Mouse (Mus musculus) T-cell, adult 2 months (primary cell): ENCODE results near the gene Cdh23.

Source experiments
- DNase-seq: peaks from one replicate; pipeline ENCODE4 v3.0.0; 2022; ENCODE audit warnings: low spot score

Cdh23 gene

DNA sequence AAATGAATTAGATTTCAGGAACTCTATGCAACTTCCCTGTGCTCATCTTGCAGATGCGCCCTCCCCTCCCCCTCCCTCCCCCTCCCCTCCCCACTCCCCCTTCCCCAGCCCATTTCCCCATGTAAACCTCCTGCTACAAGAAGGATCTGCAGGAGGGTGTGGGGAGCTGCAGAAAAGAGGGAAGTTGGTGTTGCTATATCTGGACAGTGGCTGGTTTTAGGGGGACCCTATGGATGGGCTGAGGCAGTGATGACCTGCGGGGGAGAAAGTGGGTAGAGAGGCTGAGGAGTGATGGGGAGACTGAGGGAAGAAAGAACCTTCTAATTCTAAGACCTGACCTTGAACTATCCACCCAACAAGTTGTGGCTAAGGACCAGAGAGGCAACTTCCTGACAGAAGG is 329.1 kb downstream of the Cdh23 start:
- DNase-seq = no peak

GRCm38 (mm10) chr10:60363426-60363825 is 332.9 kb downstream of the Cdh23 start:
- DNase-seq = no peak

- no peak for DNase-seq
Measured at GRCm38 (mm10) chr10:60362310-60362628, 334.0 kb downstream of the Cdh23 start.

DNA sequence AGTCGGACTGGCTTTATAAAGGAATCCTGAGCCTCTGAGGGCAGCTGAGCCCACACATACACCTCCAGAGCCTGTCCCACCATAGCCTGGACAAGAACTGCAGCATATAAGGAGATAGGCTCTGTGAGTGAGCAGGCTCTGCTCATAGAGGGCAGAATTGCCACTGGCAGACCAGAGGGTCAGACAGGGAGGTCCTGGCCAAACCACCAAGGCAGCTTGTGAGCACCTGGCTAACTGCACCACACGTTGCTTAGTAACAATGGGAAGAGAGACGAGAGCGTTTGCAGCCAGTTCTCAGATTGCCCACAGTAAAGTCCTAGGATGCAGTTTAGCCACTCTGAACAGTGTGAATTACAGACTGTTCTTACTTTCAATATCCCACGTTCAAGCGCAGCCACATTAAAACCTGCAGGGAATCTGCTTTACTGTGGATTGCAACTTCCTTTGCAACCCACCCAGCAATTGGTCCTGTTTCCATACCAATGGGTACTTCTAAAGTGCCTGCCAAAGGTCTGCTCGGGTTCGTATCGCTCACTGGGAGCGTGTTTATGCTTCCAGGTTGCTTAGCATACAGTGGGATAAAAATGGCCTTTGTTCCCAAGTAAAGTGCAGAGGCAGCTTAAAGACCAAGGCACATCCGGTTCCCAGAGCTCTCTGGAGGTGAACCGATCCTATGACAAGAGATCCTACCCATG is 334.5 kb downstream of the Cdh23 start:
- DNase-seq = no peak

- DNase-seq = no peak
Measured at GRCm38 (mm10) chr10:60358776-60359175, 337.5 kb downstream of the Cdh23 start.

GRCm38 (mm10) chr10:60357901-60358300 is 338.4 kb downstream of the Cdh23 start:
- DNase-seq = no peak

- DNase-seq = no peak
Measured at GRCm38 (mm10) chr10:60357441-60357840, 338.8 kb downstream of the Cdh23 start.

GRCm38 (mm10) chr10:60354881-60355677 is 341.2 kb downstream of the Cdh23 start:
- DNase-seq = no peak

DNA sequence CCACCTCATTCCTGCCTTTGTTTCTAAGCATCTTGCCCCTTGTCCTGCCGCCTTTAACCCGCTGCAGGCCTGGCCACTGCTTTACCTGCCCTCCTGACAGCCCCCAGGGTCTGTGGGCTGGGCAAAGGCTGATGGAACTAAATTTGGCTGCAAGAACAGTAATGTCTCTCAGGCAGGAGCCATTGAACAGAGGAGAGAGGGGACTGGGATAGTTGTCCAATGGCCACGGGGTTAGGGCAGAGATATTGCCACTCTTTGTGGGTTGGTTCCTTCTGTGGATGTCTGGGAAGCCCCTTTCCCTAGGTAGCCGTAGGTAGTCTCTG is 342.3 kb downstream of the Cdh23 start:
- no peak for DNase-seq

GRCm38 (mm10) chr10:60353241-60354002 is 342.9 kb downstream of the Cdh23 start:
- DNase-seq = no peak

DNA sequence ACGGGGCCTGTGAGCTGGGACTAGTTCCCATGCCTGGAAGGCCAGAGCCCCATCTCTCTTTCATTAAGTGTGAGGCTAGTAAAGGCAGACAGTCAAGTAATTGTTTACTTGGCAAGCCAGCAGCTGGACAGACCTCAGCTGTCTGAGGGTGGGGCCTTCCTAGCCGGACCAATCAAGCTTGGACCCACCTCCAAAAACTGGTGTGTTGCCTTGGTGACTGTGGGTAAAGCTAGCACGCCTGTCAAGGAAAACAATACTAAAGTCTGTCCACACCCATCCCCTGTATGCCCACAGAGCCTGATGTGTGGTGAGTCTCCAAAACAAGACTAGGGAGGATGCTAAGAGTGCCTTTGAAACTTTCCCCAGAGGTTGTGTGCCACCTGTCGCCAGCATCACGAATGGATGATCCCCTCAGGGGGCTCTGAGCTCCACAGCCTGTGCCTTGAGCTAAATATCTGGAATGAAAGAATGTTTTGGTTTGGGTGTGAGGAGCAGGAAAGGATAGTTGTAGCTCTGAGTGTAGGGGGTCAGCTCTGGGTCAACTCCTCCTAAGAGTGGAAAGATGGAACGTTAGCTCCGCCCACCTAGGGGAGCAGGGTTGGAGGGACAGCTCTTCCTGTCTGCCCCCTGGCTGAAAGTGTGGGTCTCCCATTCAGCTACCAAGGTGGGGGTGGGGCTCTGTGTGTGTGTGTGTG is 344.4 kb downstream of the Cdh23 start:
- DNase-seq = peak; percentile 91

GRCm38 (mm10) chr10:60351248-60351647 is 345.0 kb downstream of the Cdh23 start:
- no peak for DNase-seq

GRCm38 (mm10) chr10:60350805-60351167 is 345.5 kb downstream of the Cdh23 start:
- DNase-seq = peak; percentile 89

GRCm38 (mm10) chr10:60350077-60350804 is 346.0 kb downstream of the Cdh23 start:
- DNase-seq = peak; percentile 37

GRCm38 (mm10) chr10:60349644-60350043 is 346.6 kb downstream of the Cdh23 start:
- no peak for DNase-seq

- no peak for DNase-seq
Measured at GRCm38 (mm10) chr10:60349056-60349455, 347.2 kb downstream of the Cdh23 start.

GRCm38 (mm10) chr10:60347768-60348610 is 348.3 kb downstream of the Cdh23 start:
- no peak for DNase-seq

- DNase-seq = peak; percentile 85
Measured at GRCm38 (mm10) chr10:60346701-60347405, 349.4 kb downstream of the Cdh23 start, which contains the start of gene Vsir. Vsir (plus strand) TSS chr10:60346851.

- peak; percentile 67 for DNase-seq
Measured at GRCm38 (mm10) chr10:60346056-60346455, 350.2 kb downstream of the Cdh23 start.

DNA sequence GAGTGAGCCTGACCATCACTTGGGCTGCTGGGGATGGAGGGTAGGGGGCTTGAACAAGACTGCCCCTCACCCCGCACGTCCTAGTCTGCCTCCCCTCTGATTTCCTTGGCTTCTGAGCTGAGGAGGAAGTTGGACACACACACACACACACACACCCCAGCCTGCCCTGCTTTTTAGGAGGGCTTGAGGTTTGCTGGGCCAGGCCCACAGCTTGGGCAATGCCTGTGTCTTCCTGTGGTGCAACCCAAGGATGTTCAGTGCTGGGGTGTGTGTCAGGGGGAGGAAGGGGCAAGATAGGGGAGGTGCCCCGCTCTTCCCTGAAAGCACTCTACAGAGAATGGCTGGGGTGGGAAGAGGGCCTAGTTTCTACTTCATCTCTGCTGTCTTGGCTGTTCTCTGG is 352.2 kb downstream of the Cdh23 start:
- peak; percentile 16 for DNase-seq
